Mouse (Mus musculus) ES-Bruce4 (cell line): ENCODE measurements at regions not wholly inside any gene's neighbourhood (a gene's known extent, or its start where the extent isn't known, plus 50 kb on each side); places are given as distances from the start of the nearest gene placed in this dataset.

ENCODE experiments used
- H3K27ac ChIP-seq: 2 replicates; pipeline ENCODE4 v1.5.1; 2012; ENCODE audit warnings: low read length, inconsistent platforms; ENCODE audit not compliant: insufficient read depth
- H3K27me3 ChIP-seq: 2 replicates; pipeline ENCODE4 v1.6.1; 2012; ENCODE audit warnings: mild to moderate bottlenecking, low read length, inconsistent platforms; ENCODE audit not compliant: control insufficient read depth, poor library complexity, insufficient read depth, severe bottlenecking
- H3K36me3 ChIP-seq: 2 replicates; pipeline ENCODE4 v1.6.1; 2012; ENCODE audit warnings: inconsistent platforms, mild to moderate bottlenecking, low read length, moderate library complexity; ENCODE audit not compliant: control insufficient read depth, poor library complexity, insufficient read depth, severe bottlenecking
- H3K4me1 ChIP-seq: one replicate; pipeline ENCODE4 v1.8.1; 2011; ENCODE audit warnings: low read length; ENCODE audit not compliant: control insufficient read depth, insufficient read depth
- H3K4me3 ChIP-seq: 2 replicates; pipeline ENCODE4 v1.5.1; 2011; ENCODE audit warnings: low read depth, mild to moderate bottlenecking, low read length
- H3K9ac ChIP-seq: 2 replicates; pipeline ENCODE4 v1.6.1; 2012; ENCODE audit warnings: low read depth, mild to moderate bottlenecking, inconsistent platforms; ENCODE audit not compliant: poor library complexity, severe bottlenecking
- H3K9me3 ChIP-seq: replicated peaks from 2 replicates; pipeline ENCODE4 v1.6.1; 2012; ENCODE audit warnings: mild to moderate bottlenecking, low read length, inconsistent platforms; ENCODE audit not compliant: control insufficient read depth, poor library complexity, insufficient read depth, severe bottlenecking
- CTCF ChIP-seq: IDR thresholded peaks from one replicate; pipeline ENCODE4 v1.8.1; 2011; ENCODE audit warnings: low read depth, low read length
- EP300 ChIP-seq: IDR thresholded peaks from 2 replicates; pipeline ENCODE4 v1.6.1; 2011; ENCODE audit warnings: low read depth, low read length; ENCODE audit not compliant: insufficient read depth
- POLR2A ChIP-seq: IDR thresholded peaks from one replicate; pipeline ENCODE4 v1.8.1; 2011; ENCODE audit warnings: low read length; ENCODE audit not compliant: insufficient read depth

DNA sequence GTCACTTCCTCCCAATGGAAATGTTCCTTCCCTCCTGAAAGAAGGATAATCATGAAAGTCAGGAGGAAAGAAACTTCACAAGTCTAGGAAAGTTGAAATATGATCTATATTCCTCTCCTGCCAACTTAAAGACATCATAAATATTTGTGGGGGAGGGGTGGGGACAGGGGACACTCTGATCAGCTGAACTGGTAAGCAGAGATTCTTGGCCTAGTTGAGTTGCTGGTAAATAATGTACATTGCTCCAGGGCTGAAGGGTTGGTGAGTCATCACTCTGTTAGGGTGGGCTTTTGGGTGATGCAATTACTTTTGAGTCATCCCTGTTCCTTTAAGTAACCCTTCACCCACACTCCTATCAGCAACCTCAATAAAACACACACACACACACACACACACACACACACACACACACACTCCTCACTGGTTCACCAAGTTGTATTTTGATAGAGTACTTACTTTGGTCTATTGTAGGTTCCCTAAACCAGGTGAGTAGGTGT lies 56.0 kb downstream of the Ccdc71l start:
- Histone ChIP-seq H3K4me1 (no peaks in the 10 kb centered on the region), H3K4me3 (no peak overlapping the region), H3K36me3 (no peaks in the 10 kb centered on the region), H3K9me3 (peaks cover 2% of the 10 kb centered on the region; the same call in 1 of the 2 replicates), H3K9ac (no peak overlapping the region), H3K27me3 (no peaks in the 10 kb centered on the region), H3K27ac (no peak overlapping the region)
- no peak for TF ChIP-seq POLR2A
- TF ChIP-seq EP300, result no peak
- no peak for TF ChIP-seq CTCF

DNA sequence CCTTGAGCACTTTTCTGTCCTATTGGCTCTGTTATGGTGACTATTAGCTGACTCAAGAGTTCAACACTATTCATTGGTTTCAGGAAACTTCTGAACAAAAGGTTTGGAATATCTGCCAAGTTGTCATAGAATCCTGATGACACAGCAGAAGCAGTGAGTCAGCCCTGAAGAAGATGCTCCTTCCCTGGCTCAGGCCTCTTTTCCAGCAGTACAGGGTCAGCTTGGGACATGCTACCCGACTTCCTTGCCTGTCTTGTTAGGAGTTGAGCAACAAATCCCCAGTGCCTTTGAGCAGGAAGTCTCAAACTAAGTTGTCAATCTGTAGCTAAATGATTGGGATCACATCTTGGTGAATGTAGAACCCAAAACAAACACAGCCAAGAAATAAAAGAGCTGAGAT lies 56.6 kb downstream of the Ccdc71l start:
- peaks cover 2% of the 10 kb centered on the region; the same call in 1 of the 2 replicates for H3K9me3 ChIP-seq
- no peak overlapping the region for H3K4me3 ChIP-seq
- H3K9ac ChIP-seq, result no peak overlapping the region
- no peaks in the 10 kb centered on the region for H3K4me1 ChIP-seq
- no peak overlapping the region for H3K27ac ChIP-seq
- no peak for TF ChIP-seq CTCF
- TF ChIP-seq EP300, result no peak
- TF ChIP-seq POLR2A, result no peak
- no peaks in the 10 kb centered on the region for H3K27me3 ChIP-seq
- no peaks in the 10 kb centered on the region for H3K36me3 ChIP-seq

DNA sequence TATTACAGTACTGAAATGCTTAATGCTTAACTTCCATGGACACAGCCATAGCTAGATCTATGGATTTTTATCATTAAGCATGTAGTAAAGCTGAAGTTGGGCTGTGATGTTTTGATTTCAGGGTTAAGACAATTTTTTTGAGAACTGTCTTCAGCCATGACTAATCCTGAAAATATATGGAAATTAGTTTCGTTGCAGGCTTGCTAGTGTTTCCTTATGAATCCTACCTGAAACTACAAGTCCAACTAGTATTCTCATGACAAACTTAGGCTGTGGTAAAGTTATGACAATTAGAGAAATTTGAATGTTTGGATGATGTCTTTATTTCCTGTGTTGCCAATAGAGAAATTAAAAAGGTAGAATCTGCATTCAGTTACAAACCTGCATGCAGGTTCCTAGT lies 59.7 kb downstream of the Ccdc71l start:
- TF ChIP-seq POLR2A, result no peak
- no peak for TF ChIP-seq CTCF
- TF ChIP-seq EP300, result no peak
- H3K27ac ChIP-seq, result no peak overlapping the region
- no peak overlapping the region for H3K4me3 ChIP-seq
- H3K36me3 ChIP-seq, result no peaks in the 10 kb centered on the region
- no peaks in the 10 kb centered on the region for H3K4me1 ChIP-seq
- no peaks in the 10 kb centered on the region for H3K27me3 ChIP-seq
- H3K9ac ChIP-seq, result no peak overlapping the region
- no peaks in the 10 kb centered on the region for H3K9me3 ChIP-seq

DNA sequence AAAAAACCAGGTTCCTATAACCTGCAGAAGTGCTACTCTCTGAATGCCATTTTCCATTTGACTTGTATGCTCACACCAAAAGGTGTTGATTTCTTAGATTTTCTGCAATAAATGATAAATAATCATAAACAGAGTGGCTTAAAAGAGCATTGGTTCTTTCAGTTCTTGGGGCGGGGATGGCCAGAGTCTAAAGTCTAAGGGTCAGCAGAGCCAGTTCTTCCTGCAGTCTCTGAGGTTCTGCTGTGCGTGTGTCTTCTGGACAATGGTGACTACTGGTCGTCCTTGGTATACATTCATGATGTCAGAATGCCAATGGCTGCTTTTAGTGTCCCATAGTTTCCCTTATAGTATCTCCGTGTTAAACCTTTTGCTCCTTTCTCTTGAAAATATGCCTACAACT lies 66.3 kb downstream of the Ccdc71l start:
- Histone ChIP-seq H3K9ac (no peak overlapping the region), H3K4me3 (no peak overlapping the region), H3K27ac (no peak overlapping the region), H3K4me1 (no peaks in the 10 kb centered on the region), H3K36me3 (no peaks in the 10 kb centered on the region), H3K9me3 (no peaks in the 10 kb centered on the region), H3K27me3 (no peaks in the 10 kb centered on the region)
- TF ChIP-seq EP300 (no peak), POLR2A (no peak), CTCF (no peak)

DNA sequence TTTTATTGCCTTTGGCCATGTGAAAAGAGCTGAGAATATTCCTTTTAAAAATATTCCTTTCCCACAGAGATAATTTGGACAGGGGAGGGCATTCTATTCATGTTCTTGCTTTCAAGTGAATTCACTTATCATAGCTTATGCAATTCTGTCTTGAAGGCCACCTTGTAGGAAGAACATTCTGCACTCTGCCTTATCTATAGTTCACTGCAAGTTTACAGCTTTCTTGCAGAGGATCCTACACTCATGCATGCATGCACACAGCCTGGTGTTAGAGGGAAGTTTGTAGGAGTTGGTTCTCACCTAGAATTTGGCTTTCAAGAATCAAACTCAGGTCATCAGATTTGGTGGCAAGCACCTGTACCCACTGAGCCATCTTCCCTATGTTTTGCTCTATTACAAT lies 67.4 kb downstream of the Ccdc71l start:
- Histone ChIP-seq H3K27ac (no peak overlapping the region), H3K4me1 (no peaks in the 10 kb centered on the region), H3K36me3 (no peaks in the 10 kb centered on the region), H3K9me3 (no peaks in the 10 kb centered on the region), H3K27me3 (no peaks in the 10 kb centered on the region), H3K9ac (no peak overlapping the region), H3K4me3 (no peak overlapping the region)
- TF ChIP-seq EP300, result no peak
- no peak for TF ChIP-seq CTCF
- TF ChIP-seq POLR2A, result no peak

DNA sequence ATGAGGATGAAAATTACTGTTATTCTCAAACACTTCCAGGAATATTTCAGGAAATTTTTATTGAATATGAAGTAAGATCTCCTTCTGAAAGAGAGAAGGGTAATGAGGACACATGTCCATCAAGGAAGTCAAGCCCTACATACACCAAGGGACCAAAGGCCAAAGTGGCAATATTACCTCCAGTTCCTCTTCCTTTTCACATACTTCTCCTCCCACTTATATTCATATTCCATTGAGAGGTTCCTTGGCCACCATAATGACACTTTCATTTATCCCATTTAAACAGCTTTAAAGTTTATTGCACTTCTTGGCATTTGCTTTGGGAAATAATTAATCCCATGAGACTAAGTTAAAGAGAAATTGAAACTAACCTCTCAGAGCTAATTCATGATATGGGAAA lies 70.9 kb downstream of the Ccdc71l start:
- Histone ChIP-seq H3K9me3 (no peaks in the 10 kb centered on the region), H3K4me3 (no peak overlapping the region), H3K4me1 (no peaks in the 10 kb centered on the region), H3K27me3 (no peaks in the 10 kb centered on the region), H3K27ac (no peak overlapping the region), H3K36me3 (no peaks in the 10 kb centered on the region), H3K9ac (no peak overlapping the region)
- TF ChIP-seq CTCF (no peak), POLR2A (no peak), EP300 (no peak)
